Comparison of ENCODE assay signal across 19 mouse cellular contexts in genomic region chr11:32120596-32120995, GRCm38 (mm10).
"Had no signal": no experiment of that assay in that cellular context is flagged by ENCODE, and none has a peak within 500 bp of the region (broad histone marks: within the 10 kb centered on the region; RNA-seq: fewer than 3 reads in every experiment).

No protein-coding gene starts in this region.

- ATAC-seq: intestine, embryonic 15.5 days; midbrain, embryonic 16.5 days had no signal

- H3K4me2 ChIP-seq: intestine, embryonic 15.5 days; kidney, embryonic 15.5 days; liver, embryonic 13.5 days; neural tube, embryonic 15.5 days had no signal

- H3K4me3 ChIP-seq: intestine, embryonic 15.5 days; kidney, embryonic 15.5 days; left cerebral cortex, adult 2 months; liver, embryonic 13.5 days; myocyte; neural tube, embryonic 15.5 days had no signal

- DNase-seq: kidney, adult 11 months; kidney, adult 8-10 months; kidney, postnatal 10 days; kidney, postnatal 36 days; layer of hippocampus, postnatal 36 days; liver, embryonic 13.5 days; lung, adult 2 months; lung, postnatal 14 days; lung, postnatal 4 days; right cerebral cortex, adult 18-20 months; right cerebral cortex, postnatal 14 days; right cerebral cortex, postnatal 4 days had no signal

- H3K9me3 ChIP-seq: intestine, embryonic 15.5 days; kidney, embryonic 15.5 days; liver, embryonic 13.5 days; neural tube, embryonic 15.5 days had no signal

- H3K36me3 ChIP-seq: intestine, embryonic 15.5 days; kidney, embryonic 15.5 days; liver, embryonic 13.5 days; neural tube, embryonic 15.5 days had no signal

- H3K9ac ChIP-seq: intestine, embryonic 15.5 days; kidney, embryonic 15.5 days; liver, embryonic 13.5 days; neural tube, embryonic 15.5 days had no signal

- H3K27me3 ChIP-seq: intestine, embryonic 15.5 days; kidney, embryonic 15.5 days; liver, embryonic 13.5 days; neural tube, embryonic 15.5 days had no signal

- H3K27ac ChIP-seq: intestine, embryonic 15.5 days; kidney, embryonic 15.5 days; left cerebral cortex, adult 2 months; liver, embryonic 13.5 days; stomach, postnatal 0 days had no signal

- H3K4me1 ChIP-seq: intestine, embryonic 15.5 days; liver, embryonic 13.5 days had no signal
